Comparison of ENCODE assay signal across 9 mouse cellular contexts in genomic region chr10:28155688-28156685, GRCm38 (mm10).
DNase-seq lines count a peak whose midpoint lies in the region; ATAC-seq and TF ChIP-seq lines count a peak whose summit lies in the region.
"Had no signal": no experiment of that assay in that cellular context is flagged by ENCODE, and none has a peak within 500 bp of the region (broad histone marks: within the 10 kb centered on the region; RNA-seq: fewer than 3 reads in every experiment).

No protein-coding gene starts in this region.

- H3K27me3 ChIP-seq in hindbrain, embryonic 12.5 days: no peaks in the 10 kb centered on the region
- no peaks in the 10 kb centered on the region for H3K27me3 ChIP-seq in neural tube, embryonic 13.5 days

- H3K9me3 ChIP-seq in hindbrain, embryonic 12.5 days (replicated peaks): no peaks in the 10 kb centered on the region
- no peaks in the 10 kb centered on the region; the same call in 1 of the 2 replicates for H3K9me3 ChIP-seq in neural tube, embryonic 13.5 days

- H3K27ac ChIP-seq in left cerebral cortex, adult 2 months: no peak overlapping the region
- H3K27ac ChIP-seq in hindbrain, embryonic 12.5 days: no peak overlapping the region
- no peak overlapping the region for H3K27ac ChIP-seq in neural tube, embryonic 13.5 days (replicated peaks)

- no peak for TF ChIP-seq CTCF in left cerebral cortex, adult 2 months (IDR thresholded peaks at IDR 0.05)

- no peak overlapping the region for H3K4me2 ChIP-seq in hindbrain, embryonic 12.5 days (replicated peaks)
- H3K4me2 ChIP-seq in neural tube, embryonic 13.5 days: 0 out of 2 replicates have a peak overlapping the region, but pooled peaks have one; percentile 16
- H3K4me2 ChIP-seq: heart, embryonic 11.5 days had no signal

- DNase-seq in left cerebral cortex, adult 2 months (ENCODE audit: extremely low spot score in 1 of 2, low spot score in 2 of 2): no peak
- no peak for DNase-seq in left cerebral cortex, adult 11 months (ENCODE audit: low spot score)
- peak; percentile 81 for DNase-seq in fat pad, adult 2 months (ENCODE audit: extremely low read depth, low read depth, low spot score)
- no peak for DNase-seq in gastrocnemius, adult 18-20 months (ENCODE audit: low spot score)
- DNase-seq in lung, postnatal 25 days (ENCODE audit: low spot score): no peak

- no peaks in the 10 kb centered on the region for H3K4me1 ChIP-seq in hindbrain, embryonic 12.5 days
- peaks cover 15% of the 10 kb centered on the region; the same call in 1 of the 2 replicates for H3K4me1 ChIP-seq in neural tube, embryonic 13.5 days (replicated peaks)

- ATAC-seq in hindbrain, embryonic 12.5 days (ENCODE audit: low FRiP score): peak; percentile 58
- ATAC-seq in neural tube, embryonic 13.5 days (ENCODE audit: low read depth): peak; percentile 77

- intact Hi-C loops in left cerebral cortex, adult 2 months (cut with DNase I): no loop called here

- no peaks in the 10 kb centered on the region for H3K36me3 ChIP-seq in hindbrain, embryonic 12.5 days
- H3K36me3 ChIP-seq in neural tube, embryonic 13.5 days: no peaks in the 10 kb centered on the region

- H3K4me3 ChIP-seq in left cerebral cortex, adult 2 months: peak overlapping the region; percentile 36
- no peak overlapping the region for H3K4me3 ChIP-seq in hindbrain, embryonic 12.5 days
- no peak overlapping the region for H3K4me3 ChIP-seq in neural tube, embryonic 13.5 days
- H3K4me3 ChIP-seq: myocyte had no signal

- no peak overlapping the region for H3K9ac ChIP-seq in hindbrain, embryonic 12.5 days
- H3K9ac ChIP-seq in neural tube, embryonic 13.5 days: no peak overlapping the region

- 76% methylated on average over 20 of the region's 20 CpGs for WGBS in hindbrain, embryonic 12.5 days
- WGBS in neural tube, embryonic 13.5 days: 62% methylated on average over 20 of the region's 20 CpGs
